Mouse (Mus musculus) MEL (cell line): Measurements from ENCODE around the gene Dcbld2.

Experiments
- BHLHE40 ChIP-seq: IDR thresholded peaks from 2 replicates; pipeline ENCODE4 v1.6.1; 2012; ENCODE audit warnings: low read depth, mild to moderate bottlenecking, inconsistent platforms, low read length, improper control_type of control experiment, borderline replicate concordance
- CTCF ChIP-seq, 3 experiments: IDR thresholded peaks in 2 of 3; conservative IDR thresholded peaks in 1 of 3; 2 replicates each; pipeline ENCODE4 v1.5.1; 2011 to 2012; ENCODE audit warnings: low read length in 3 of 3, low read depth in 2 of 3, mild to moderate bottlenecking in 2 of 3, improper control_type of control experiment in 1 of 3, inconsistent platforms in 1 of 3, mixed read lengths in 1 of 3, moderate library complexity in 1 of 3; ENCODE audit not compliant: control insufficient read depth in 1 of 3, insufficient read depth in 1 of 3, poor library complexity in 1 of 3, severe bottlenecking in 1 of 3
- ELF1 ChIP-seq: IDR thresholded peaks from 2 replicates; pipeline ENCODE4 v1.6.1; 2014; ENCODE audit warnings: low read depth, mild to moderate bottlenecking, inconsistent platforms, low read length, improper control_type of control experiment, moderate library complexity
- EP300 ChIP-seq, 2 experiments: IDR thresholded peaks; 2 replicates each; pipeline ENCODE4 v1.6.1; 2011; ENCODE audit warnings: improper control_type of control experiment in 2 of 2, low read length in 2 of 2, low read depth in 1 of 2, mild to moderate bottlenecking in 1 of 2
- GATA1 ChIP-seq: IDR thresholded peaks from 2 replicates; pipeline ENCODE4 v1.6.1; 2011; ENCODE audit warnings: low read depth, low read length, improper control_type of control experiment
- MAFK ChIP-seq: IDR thresholded peaks from 2 replicates; pipeline ENCODE4 v1.6.1; 2011; ENCODE audit warnings: low read depth, mild to moderate bottlenecking, low read length, improper control_type of control experiment, borderline replicate concordance
- POLR2A ChIP-seq, 2 experiments: IDR thresholded peaks; 2 replicates each; pipeline ENCODE4 v1.6.1; 2011 to 2012; ENCODE audit warnings: low read length in 2 of 2, mild to moderate bottlenecking in 2 of 2, control low read depth in 1 of 2, improper control_type of control experiment in 1 of 2, low read depth in 1 of 2, moderate library complexity in 1 of 2; ENCODE audit not compliant: control insufficient read depth in 1 of 2, insufficient read depth in 1 of 2, poor library complexity in 1 of 2
- POLR2AphosphoS2 ChIP-seq: IDR thresholded peaks from 2 replicates; pipeline ENCODE4 v1.6.1; 2011; ENCODE audit warnings: low read length, improper control_type of control experiment
- RCOR1 ChIP-seq: IDR thresholded peaks from 2 replicates; pipeline ENCODE4 v1.6.1; 2012; ENCODE audit warnings: low read depth, mild to moderate bottlenecking, inconsistent platforms, low read length, improper control_type of control experiment
- TAL1 ChIP-seq: IDR thresholded peaks from 2 replicates; pipeline ENCODE4 v1.6.1; 2012; ENCODE audit warnings: mild to moderate bottlenecking, inconsistent platforms, low read length, moderate library complexity, mixed read lengths
- USF1 ChIP-seq: IDR thresholded peaks from 2 replicates; pipeline ENCODE4 v1.6.1; 2014; ENCODE audit warnings: low read depth, mild to moderate bottlenecking, inconsistent platforms, low read length, improper control_type of control experiment, moderate library complexity
- ZMIZ1 ChIP-seq: IDR thresholded peaks from 2 replicates; pipeline ENCODE4 v1.6.1; 2012; ENCODE audit warnings: low read depth, mild to moderate bottlenecking, inconsistent platforms, low read length, improper control_type of control experiment, moderate library complexity

DNA sequence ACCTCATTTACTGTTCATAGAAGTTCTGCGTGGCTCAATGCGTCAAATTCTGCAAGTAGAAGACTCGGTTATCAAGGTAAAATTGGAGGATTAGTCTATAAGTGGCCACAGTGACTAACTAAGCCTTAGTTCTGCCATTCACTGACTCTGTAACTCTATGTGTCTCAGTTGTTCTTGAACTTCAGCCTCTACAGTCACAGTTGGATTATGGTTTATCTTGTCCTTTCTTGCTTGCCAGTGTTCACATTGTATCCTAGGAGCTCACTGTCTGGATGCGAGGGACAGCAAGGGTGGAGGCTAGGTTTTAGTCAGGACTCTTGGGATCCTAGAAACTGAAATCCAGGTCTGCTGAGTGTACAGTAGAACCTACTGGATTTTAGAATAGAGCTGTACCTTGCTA, 6.6 kb downstream of the Dcbld2 start:
- TF ChIP-seq EP300 (IDR thresholded peaks at IDR 0.05; ENCODE audit: low read depth in 1 of 2, low read length in 2 of 2), result no peak
- no peak for TF ChIP-seq USF1
- TF ChIP-seq RCOR1, result no peak
- TF ChIP-seq CTCF (IDR thresholded peaks at IDR 0.05 in 2 of 3, conservative IDR thresholded peaks at IDR 0.05 in 1 of 3; ENCODE audit: control insufficient read depth in 1 of 3, insufficient read depth in 1 of 3, low read depth in 2 of 3, low read length in 3 of 3, poor library complexity in 1 of 3, severe bottlenecking in 1 of 3), result no peak
- no peak for TF ChIP-seq TAL1
- TF ChIP-seq ELF1, result no peak
- no peak for TF ChIP-seq POLR2A (IDR thresholded peaks at IDR 0.05; ENCODE audit: control insufficient read depth in 1 of 2, insufficient read depth in 1 of 2, low read depth in 1 of 2, low read length in 2 of 2, poor library complexity in 1 of 2)
- TF ChIP-seq GATA1, result no peak
- TF ChIP-seq MAFK, result no peak
- no peak for TF ChIP-seq BHLHE40
- TF ChIP-seq ZMIZ1, result no peak
- TF ChIP-seq POLR2AphosphoS2, result no peak
